Mouse (Mus musculus) liver, adult 2 months (tissue): ENCODE measurements around the gene Wnt3a.

Experiments
- CTCF ChIP-seq: fragments of 200-500 bp; IDR thresholded peaks from 2 replicates; pipeline ENCODE4 v1.5.1; 2011; ENCODE audit warnings: low read depth, low read length, control low read depth
- POLR2A ChIP-seq: fragments of 200-500 bp; IDR thresholded peaks from 2 replicates; pipeline ENCODE4 v1.6.1; 2011; ENCODE audit warnings: low read length, control low read depth; ENCODE audit not compliant: insufficient read depth; ENCODE audit errors: extremely low read depth

DNA sequence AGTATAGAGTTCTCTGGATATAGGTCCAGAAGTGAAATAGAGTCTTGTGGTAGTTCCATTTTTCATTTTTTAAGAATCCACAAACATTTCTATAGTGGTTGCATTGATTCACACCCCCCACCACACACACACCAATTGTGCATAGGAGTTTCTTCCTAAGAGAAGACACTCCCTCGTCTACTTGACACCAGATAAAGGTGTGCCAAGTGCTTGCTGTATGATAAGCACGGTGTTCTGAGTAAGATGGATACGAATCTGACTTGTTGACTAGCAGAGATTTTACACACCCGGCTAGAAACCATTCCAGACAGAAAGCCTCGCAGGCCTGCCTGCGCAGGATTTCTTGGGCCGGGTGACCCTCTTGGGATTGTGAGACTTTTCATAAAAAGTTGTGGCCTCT lies 30.9 kb downstream of the Wnt3a start:
- TF ChIP-seq POLR2A (no peak), CTCF (no peak)
